Mouse (Mus musculus) left cerebral cortex, postnatal 10 days (tissue): ENCODE results near the gene Gfra1. TPM values are rescaled to one million over a fixed set of nuclear protein-coding genes. Genes with fewer than 3 reads are reported as not detected.
A peak's percentile ranks its signal among the peaks of the same experiment; 100 is the strongest.

Experiments
- DNase-seq, 2 experiments: peaks; one replicate each; pipeline ENCODE4 v3.0.0; 2021 to 2022; ENCODE audit warnings: low spot score in 2 of 2, mixed read lengths in 1 of 2; ENCODE audit errors: extremely low spot score in 1 of 2
- intact Hi-C: fragments of 180-260 bp; cut with DNase I; formaldehyde crosslinking; loops from one replicate; pipeline ENCODE4 v1.15.1; 2025
- total RNA-seq, 2 experiments: library from RNA; stranded (reverse); gene quantifications; 2 replicates each; pipeline ENCODE4 v1.2.3; 2021

Gfra1 gene
- total RNA-seq, 2 experiments from 2014 or later, result 19.8 to 24.0 TPM

- no peak for DNase-seq
- intact Hi-C loops, result loop anchor here (10.0 kb wide), 1 partner anchor 137 kb away; no protein-coding TSS in a partner anchor
Observed at GRCm38 (mm10) chr19:58451323-58451722, 4.4 kb downstream of the Gfra1 start.

- peak in 1 of 2 experiments; percentile 45 for DNase-seq
- intact Hi-C loops, result loop anchor here (10.0 kb wide), 1 partner anchor 136 kb away; no protein-coding TSS in a partner anchor
Observed at GRCm38 (mm10) chr19:58450716-58451115, 5.0 kb downstream of the Gfra1 start.

DNA sequence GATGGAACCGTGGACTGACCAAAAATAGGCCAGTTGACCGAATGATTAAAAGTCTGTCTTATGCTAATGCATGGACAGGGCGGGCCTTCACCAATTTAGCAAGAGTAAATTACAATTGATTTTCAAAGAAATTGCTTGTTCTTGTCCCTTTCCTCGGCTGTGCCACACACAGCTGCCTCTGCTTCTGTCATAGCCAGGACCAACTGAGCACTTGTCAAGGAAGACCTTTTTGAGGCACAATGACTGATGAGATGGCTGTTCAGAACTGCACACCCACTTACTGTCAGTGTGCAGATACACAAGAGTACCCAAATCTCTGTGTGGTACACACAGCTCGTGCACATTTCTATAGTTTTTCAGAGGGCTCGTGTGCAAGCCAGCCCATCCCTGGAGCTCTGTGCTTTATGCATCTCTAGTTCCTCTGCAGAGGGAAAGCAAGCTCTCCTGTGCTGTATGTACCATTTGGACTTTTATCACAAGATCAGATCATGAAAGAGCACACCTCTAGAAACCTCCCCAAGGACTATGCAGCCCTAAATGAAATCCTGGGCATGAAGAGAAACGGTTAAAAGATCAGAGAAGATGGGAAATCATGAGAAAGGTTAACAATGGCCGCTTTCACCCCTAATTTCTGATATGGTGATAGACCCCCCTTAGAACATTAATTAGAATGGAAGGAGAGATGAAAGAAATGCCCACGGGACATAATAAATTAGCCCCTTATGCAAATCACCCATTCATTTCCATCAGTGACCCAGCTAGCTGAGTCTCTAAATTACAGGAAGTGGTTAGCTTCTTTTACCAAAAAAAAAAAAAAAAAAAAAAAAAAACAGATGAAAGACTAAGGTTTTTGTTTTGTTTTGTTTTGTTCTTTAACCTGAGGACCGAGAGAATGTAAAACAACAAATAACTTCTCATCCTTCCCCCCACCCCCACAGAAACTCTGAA, 12.7 kb downstream of the Gfra1 start:
- intact Hi-C loops, result no loop called here
- no peak for DNase-seq

DNA sequence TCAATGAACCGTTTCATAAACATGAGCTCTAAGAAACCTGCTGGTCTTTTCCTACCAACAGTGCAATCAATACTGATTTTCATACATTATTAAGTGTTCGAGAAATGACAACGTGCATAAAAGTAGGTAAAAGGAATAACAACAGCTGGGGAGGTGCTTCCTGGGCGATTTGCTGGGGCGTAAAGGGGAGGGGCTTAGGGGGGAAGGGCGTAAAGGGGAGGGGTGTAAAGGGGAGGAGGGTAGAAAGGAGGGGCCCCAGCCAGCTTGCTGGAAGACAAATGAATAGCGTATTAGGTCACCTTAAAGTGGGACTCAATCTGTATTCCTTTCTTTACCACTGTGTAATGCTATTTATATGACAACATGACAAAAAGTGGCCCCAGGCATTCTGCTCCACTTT, 13.9 kb downstream of the Gfra1 start:
- intact Hi-C loops, result no loop called here
- DNase-seq, result no peak

- DNase-seq, result no peak
- intact Hi-C loops, result no loop called here
Observed at GRCm38 (mm10) chr19:58441246-58441645, 14.5 kb downstream of the Gfra1 start.

DNA sequence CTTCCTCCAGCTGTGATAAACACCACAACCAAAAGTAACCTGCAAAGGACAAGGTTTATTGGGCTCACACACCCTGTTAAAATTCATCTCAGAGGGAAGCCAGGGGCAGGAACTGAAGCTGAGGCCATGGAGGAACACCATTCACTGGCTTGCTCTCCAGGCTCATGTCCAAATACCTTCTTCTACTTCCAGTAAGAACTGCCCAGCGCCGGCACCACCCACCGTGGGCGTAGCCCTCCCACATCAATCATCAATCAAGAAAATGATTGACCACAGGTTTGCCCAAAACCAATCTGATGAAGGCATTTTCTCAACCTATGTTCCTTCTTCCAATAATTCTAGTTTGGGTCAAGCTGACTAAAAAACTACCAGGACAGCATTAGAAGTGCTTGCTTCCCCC, 16.9 kb downstream of the Gfra1 start:
- intact Hi-C loops, result no loop called here

DNA sequence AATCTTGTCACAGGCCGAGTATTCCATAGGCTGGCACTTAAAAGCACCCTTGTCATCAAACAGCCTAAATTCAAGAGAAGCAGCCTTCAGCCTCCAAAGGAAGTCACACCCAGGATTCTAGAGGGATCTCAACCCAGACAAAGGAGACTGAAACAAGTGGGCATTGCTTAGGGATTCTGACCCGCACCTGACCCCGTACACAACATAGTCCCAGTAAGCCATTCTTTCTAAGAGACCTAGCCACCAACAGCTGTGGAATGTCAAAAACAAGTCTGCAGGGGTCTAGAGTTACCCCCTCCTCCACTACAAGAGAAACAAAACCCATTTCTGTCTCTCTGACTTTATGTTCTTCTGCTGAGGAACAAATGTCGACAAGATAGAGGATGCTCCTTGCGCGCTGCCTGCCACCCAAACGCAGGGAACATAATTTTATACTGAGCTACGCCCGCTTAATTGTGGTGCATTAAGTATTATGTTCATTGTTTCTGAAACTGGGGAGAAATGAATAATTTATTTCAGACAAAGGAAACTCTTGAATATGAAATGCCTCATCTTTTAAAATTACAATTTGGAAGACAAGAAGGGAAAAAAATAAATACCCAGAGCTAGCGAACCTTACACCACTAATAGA, 18.2 kb downstream of the Gfra1 start:
- no peak for DNase-seq
- intact Hi-C loops, result no loop called here

More for the DNA sequence above, 16.9 kb downstream of the Gfra1 start:
- DNase-seq, result no peak

DNA sequence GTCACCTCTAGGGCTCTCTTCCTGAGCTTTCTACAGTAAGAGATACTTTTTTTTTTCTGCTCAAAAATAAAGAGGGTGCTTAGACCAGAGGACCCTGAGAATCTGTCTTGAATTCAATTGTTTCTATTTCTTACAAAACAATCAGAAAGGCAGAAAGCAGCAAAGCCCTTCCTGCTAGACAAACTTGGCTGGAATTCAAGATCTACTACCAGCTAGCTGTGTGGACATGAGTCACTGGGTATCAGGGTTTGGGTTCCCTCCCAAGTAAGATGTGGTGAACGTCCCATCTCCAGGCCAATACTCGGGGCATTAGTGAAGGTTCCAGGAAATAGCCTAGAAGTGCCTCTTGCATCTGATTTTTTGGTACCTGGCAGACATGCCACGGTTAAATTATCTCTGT, 18.8 kb downstream of the Gfra1 start:
- no peak for DNase-seq
- intact Hi-C loops, result no loop called here

DNA sequence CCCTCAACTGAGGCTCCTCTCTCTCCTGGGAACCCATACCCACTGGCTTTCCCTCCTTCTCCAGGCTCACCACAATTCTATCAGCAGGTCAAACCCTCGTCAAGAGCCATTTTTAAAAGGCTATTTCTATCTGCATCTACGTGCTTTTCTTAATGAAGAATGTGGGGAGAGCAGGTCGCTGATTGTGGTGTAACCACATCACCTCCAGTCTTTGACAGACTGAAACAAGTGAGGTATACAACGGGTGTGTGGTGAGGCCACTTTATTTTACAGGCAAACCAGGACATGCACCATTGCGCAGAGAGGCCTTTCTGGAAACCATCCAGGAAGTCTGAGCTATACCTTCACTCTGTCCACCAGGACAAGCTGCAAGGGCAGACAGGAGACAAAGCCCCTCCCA, 19.8 kb downstream of the Gfra1 start:
- no peak for DNase-seq
- intact Hi-C loops, result no loop called here

DNA sequence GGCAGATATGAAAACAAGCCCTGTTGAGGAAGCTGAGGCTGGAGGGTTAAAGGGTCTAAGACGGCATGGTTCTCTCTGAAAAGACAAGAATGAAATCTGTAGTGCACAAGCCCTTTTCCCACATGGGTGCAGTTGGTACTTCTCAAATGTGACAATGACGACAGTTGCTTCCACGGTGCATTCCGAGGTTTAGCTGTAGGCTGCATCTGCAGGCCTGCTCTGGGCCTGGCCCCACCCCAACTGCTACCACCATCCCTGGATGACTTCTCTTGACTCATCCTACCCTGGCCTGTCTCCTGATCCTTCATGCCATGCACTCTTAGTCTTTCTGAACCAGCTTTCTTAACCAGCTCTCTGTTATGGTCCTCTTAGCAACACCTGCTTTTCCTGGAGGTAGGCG, 22.9 kb downstream of the Gfra1 start:
- intact Hi-C loops, result no loop called here
- DNase-seq, result no peak

GRCm38 (mm10) chr19:58428546-58428945, 27.2 kb downstream of the Gfra1 start:
- intact Hi-C loops, result no loop called here
- DNase-seq, result no peak

GRCm38 (mm10) chr19:58427348-58427747, 28.4 kb downstream of the Gfra1 start:
- intact Hi-C loops, result no loop called here
- DNase-seq, result no peak

DNA sequence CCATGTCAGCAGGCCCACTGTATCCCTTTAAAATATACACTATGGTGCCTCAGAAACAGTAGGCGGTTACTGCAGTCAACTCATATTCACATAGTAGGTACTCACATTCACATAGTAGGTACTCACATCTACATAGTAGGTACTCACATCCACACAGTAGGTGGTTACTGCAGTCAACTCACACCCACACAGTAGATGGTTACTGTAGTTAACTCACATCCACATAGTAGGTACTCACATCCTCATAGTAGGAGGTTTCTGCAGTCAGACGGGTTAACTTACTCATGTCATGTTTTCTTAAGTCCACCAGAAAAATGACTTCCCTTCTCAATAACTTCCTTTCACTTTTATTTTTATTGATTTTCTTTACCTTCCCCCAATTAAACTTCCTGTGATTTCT, 30.8 kb downstream of the Gfra1 start:
- DNase-seq, result no peak
- intact Hi-C loops, result no loop called here

- no peak for DNase-seq
- intact Hi-C loops, result no loop called here
Observed at GRCm38 (mm10) chr19:58424179-58424578, 31.5 kb downstream of the Gfra1 start.

GRCm38 (mm10) chr19:58422916-58423493, 32.7 kb downstream of the Gfra1 start:
- intact Hi-C loops, result no loop called here
- DNase-seq, result no peak

- DNase-seq, result no peak
- intact Hi-C loops, result no loop called here
Observed at GRCm38 (mm10) chr19:58419685-58420084, 36.0 kb downstream of the Gfra1 start.

- no peak for DNase-seq
- intact Hi-C loops, result no loop called here
Observed at GRCm38 (mm10) chr19:58419278-58419677, 36.4 kb downstream of the Gfra1 start.

- intact Hi-C loops, result no loop called here
Observed at GRCm38 (mm10) chr19:58415173-58415572, 40.5 kb downstream of the Gfra1 start.

DNA sequence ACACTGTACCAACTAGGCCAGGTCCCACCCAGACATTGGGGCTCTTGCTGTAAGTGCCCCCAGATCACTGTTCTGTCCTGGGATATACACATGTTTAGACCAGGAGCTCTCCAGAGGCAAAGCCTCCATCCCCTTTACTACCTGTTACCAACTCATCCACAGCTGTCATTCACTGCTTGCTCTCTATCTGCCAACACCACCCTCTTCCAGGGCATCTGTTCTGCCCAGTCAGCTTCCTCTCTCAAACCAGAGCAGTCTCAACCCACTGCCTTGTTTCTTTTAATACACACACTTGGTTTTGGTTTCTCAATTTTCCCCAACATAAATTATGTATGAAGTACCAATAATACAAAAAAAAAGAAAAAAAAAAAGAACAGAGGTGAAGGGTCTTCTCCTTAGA, 41.0 kb downstream of the Gfra1 start:
- intact Hi-C loops, result no loop called here
- DNase-seq, result no peak

More at GRCm38 (mm10) chr19:58415173-58415572, 40.5 kb downstream of the Gfra1 start:
- no peak for DNase-seq

GRCm38 (mm10) chr19:58413290-58413689, 42.4 kb downstream of the Gfra1 start:
- peak; percentile 11 to 78 for DNase-seq
- intact Hi-C loops, result no loop called here
